Mouse (Mus musculus) midbrain, embryonic 15.5 days (tissue): Measurements from ENCODE around the gene Pcbp1. TPM values are rescaled to one million over a fixed set of nuclear protein-coding genes. Genes with fewer than 3 reads are reported as not detected.
"Not testable (repeated sequence)": the region's sequence is repeated elsewhere in the genome, so short reads cannot be mapped to it uniquely, and the experiment has no call there.

ENCODE experiments used
- ATAC-seq: fragments of 200-750 bp; cut with Nextera tagmentation; replicated peaks from 2 replicates; pipeline ENCODE4 v1.8.0; 2017; ENCODE audit warnings: moderate TSS enrichment
- H3K27ac ChIP-seq: fragments of 300-500 bp; sonication (generic); 2 replicates; pipeline ENCODE4 v1.5.1; 2015; ENCODE audit warnings: mild to moderate bottlenecking, inconsistent platforms
- H3K27me3 ChIP-seq: fragments of 300-500 bp; sonication (generic); replicated peaks from 2 replicates; pipeline ENCODE4 v1.6.1; 2015; ENCODE audit warnings: inconsistent platforms
- H3K36me3 ChIP-seq: fragments of 300-500 bp; sonication (generic); replicated peaks from 2 replicates; pipeline ENCODE4 v1.6.1; 2015; ENCODE audit warnings: inconsistent platforms
- H3K4me1 ChIP-seq: fragments of 300-500 bp; sonication (generic); 2 replicates; pipeline ENCODE4 v1.6.1; 2015; ENCODE audit warnings: inconsistent platforms
- H3K4me2 ChIP-seq: fragments of 300-500 bp; sonication (generic); 2 replicates; pipeline ENCODE4 v1.6.1; 2015; ENCODE audit warnings: inconsistent platforms, mild to moderate bottlenecking, moderate library complexity
- H3K4me3 ChIP-seq: fragments of 300-500 bp; sonication (generic); 2 replicates; pipeline ENCODE4 v1.5.1; 2015; ENCODE audit warnings: mild to moderate bottlenecking, inconsistent platforms
- H3K9ac ChIP-seq: fragments of 300-500 bp; sonication (generic); 2 replicates; pipeline ENCODE4 v1.6.1; 2015; ENCODE audit warnings: mild to moderate bottlenecking, inconsistent platforms
- H3K9me3 ChIP-seq: fragments of 300-500 bp; sonication (generic); 2 replicates; pipeline ENCODE4 v1.6.1; 2016; ENCODE audit warnings: inconsistent platforms
- WGBS: fragments of 180-500 bp; shearing (Covaris S2); methylation state at CpG from one replicate; pipeline ENCODE4 v1.1.7; 2015; ENCODE audit warnings: mixed read lengths; 5-methylcytosine and 5-hydroxymethylcytosine counted together
- polyA plus RNA-seq: library from polyadenylated mRNA; unstranded; fragments of >200 nt; fragmentation: Nextera tagmentation; extraction: Ambion mirVana; gene quantifications from 2 replicates; pipeline ENCODE4 v1.2.1, GENCODE M21; 2015

Gene Pcbp1
- polyA plus RNA-seq, 1 experiment from 2014 or later = 339 TPM

DNA sequence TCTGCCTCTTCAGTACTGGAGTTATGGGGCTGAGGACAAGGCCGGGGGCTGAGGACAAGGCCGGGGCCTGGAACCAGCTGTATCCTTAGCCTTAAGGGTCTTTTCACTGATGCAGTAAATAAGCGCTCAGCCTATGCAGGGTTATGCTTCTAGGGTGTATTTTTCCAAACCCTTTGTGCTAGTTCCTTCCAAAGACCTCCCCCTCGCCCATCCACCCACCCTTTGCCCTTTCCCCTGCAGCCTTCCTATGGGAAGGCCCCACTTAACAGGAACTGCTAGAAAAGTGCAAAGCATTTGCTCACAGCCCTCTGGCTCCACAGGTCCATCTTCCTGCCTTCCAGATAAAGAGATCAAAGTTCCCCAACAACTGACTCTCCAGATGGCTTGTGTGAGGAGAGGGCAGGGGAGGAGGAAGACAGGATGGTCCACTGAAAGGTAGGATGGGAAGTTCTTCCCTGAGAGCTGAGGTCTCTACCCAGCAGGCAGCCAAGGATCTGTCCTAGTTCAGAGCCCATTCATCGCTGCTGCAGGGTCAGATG, 26.5 kb downstream of the Pcbp1 start:
- no peaks in the 10 kb centered on the region for H3K4me1 ChIP-seq
- H3K4me2 ChIP-seq = no peak overlapping the region
- H3K27me3 ChIP-seq = no peaks in the 10 kb centered on the region
- WGBS = 79% methylated on average over 5 of the region's 5 CpGs
- H3K36me3 ChIP-seq = no peaks in the 10 kb centered on the region
- no peak overlapping the region for H3K9ac ChIP-seq
- no peak for ATAC-seq
- H3K9me3 ChIP-seq = no peaks in the 10 kb centered on the region
- no peak overlapping the region for H3K4me3 ChIP-seq
- H3K27ac ChIP-seq = no peak overlapping the region

DNA sequence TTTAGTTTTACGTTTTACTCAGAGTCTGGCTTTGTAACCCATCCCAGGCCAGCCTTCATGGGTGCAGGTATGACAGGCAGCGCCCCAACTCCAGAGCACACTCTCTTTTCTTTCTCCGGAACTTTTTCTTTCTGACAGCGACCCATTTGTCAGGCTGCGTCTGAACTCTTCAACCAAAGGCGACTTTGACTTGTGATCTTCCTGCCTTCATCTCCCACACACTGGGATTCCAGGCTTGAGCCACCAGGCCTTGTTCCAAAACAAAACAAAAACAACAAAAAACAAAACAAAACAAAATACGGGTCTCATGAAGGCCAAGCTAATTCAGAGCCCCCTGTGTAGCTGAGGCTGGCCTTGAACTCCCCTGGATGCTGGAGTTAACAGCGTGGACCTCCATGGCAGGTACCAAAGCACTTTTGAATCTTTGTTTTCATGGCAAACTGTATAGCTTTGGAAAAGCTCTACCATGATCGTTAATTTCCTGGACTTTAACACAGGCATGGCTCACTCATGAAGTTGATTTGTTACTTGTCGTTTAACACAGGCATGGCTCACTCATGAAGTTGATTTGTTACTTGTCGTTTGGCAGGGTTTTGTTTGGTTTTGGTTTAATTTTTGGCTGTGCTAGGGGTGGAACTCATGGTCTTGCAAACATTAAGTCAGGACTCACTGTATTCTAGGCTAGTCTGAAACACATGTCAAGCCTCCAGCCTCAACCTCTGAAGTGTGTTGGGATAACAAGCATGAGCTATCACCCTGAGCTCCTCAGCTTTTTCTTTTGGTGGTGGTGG, 28.0 kb downstream of the Pcbp1 start:
- Histone ChIP-seq H3K27me3 (no peaks in the 10 kb centered on the region), H3K4me2 (no peak overlapping the region), H3K4me3 (no peak overlapping the region), H3K9me3 (no peaks in the 10 kb centered on the region), H3K4me1 (no peaks in the 10 kb centered on the region), H3K9ac (no peak overlapping the region), H3K36me3 (no peaks in the 10 kb centered on the region), H3K27ac (no peak overlapping the region)
- no peak for ATAC-seq
- WGBS = 80% methylated on average over 11 of the region's 11 CpGs

DNA sequence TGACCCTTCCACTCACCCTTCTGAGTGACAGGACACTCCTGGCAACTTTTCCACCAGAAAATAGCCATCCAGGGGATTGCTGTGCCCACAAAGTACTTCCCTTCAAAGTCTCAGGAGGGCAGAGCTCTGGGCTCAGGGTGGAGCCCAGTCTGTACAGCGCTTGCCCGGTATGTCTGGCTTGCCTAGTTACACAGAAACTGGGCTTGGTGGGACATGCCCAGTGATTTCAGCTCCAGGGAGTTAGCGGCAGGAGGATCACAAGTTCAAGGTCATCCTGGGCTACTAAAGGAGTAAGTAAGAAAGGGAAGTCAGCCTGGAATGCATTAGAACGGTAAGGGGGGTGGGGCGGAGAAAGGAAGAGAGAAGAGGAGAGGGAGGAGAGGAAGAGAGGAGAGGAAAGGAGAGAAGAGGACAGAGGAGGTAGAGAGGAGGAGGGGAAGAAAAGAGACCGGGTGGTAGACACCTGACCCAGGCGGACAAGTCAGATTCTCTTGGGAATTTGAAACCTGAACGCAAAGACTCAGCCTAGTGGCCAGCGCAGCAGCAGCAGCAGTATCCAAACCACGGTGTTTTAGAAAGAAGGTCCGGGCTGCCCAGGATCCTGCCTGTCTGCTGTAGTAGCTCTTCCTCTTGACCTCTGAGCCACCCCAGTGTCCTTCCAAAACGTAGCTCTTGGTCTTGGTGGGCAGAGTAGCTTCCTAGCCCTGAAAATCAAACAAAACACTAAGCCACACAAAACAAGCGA, 28.9 kb downstream of the Pcbp1 start:
- H3K27ac ChIP-seq = no peak overlapping the region
- no peak overlapping the region for H3K4me3 ChIP-seq
- H3K4me2 ChIP-seq = 0 out of 2 replicates have a peak overlapping the region, but pooled peaks have one; percentile 3

DNA sequence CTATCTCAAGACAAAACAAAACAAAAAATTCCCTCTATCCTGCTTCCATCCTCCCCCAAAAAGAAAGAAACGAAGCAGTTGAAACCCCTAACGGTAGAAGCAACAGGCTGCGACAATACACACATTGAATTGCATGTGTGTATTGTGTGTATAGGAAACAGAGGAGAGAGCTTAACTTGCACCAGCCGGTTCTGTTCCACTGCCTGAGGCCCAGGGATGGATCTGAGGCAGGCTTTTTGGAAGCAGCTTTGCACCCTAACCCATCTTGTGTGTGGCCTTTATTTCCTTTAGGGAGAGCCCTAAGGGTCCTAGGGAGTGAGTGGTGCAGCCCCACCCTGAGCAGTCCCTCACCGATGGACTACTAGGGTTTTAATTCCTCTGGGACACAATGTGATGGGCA, 29.5 kb downstream of the Pcbp1 start:
- Histone ChIP-seq H3K27me3 (no peaks in the 10 kb centered on the region), H3K27ac (no peak overlapping the region), H3K9ac (no peak overlapping the region), H3K9me3 (no peaks in the 10 kb centered on the region), H3K4me2 (no peak overlapping the region), H3K36me3 (no peaks in the 10 kb centered on the region), H3K4me3 (no peak overlapping the region), H3K4me1 (no peaks in the 10 kb centered on the region)
- no peak for ATAC-seq
- WGBS = 76% methylated on average over 5 of the region's 5 CpGs

More for the DNA sequence above, 28.9 kb downstream of the Pcbp1 start:
- H3K36me3 ChIP-seq = no peaks in the 10 kb centered on the region
- no peaks in the 10 kb centered on the region for H3K9me3 ChIP-seq
- H3K27me3 ChIP-seq = no peaks in the 10 kb centered on the region
- no peak for ATAC-seq
- no peaks in the 10 kb centered on the region for H3K4me1 ChIP-seq
- no peak overlapping the region for H3K9ac ChIP-seq
- WGBS = 30% methylated on average over 13 of the region's 13 CpGs

DNA sequence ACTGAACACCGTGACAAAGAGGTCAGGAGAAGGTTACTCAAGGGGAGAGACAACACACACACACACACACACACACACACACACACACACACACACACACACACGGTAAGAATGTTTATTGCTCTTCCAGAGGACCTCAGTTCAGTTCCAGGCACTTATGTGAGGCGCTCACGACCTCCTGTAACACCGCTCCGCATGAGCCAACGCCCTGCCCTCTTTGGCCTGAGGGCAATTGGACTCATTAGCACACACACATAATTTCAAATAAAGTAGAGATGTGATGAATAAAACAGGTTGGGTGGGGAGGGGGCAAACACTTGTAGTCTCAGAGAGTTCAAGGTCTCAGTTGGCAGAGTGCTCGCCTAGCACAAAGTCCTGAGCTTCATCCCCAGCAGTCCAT, 30.0 kb downstream of the Pcbp1 start:
- Histone ChIP-seq H3K36me3 (no peaks in the 10 kb centered on the region), H3K4me3 (no peak overlapping the region), H3K4me1 (no peaks in the 10 kb centered on the region), H3K9me3 (no peaks in the 10 kb centered on the region), H3K27ac (no peak overlapping the region), H3K9ac (no peak overlapping the region), H3K27me3 (no peaks in the 10 kb centered on the region), H3K4me2 (no peak overlapping the region)
- ATAC-seq = no peak
- 81% methylated on average over 8 of the region's 8 CpGs for WGBS

- no peak overlapping the region for H3K4me2 ChIP-seq
- H3K4me1 ChIP-seq = no peaks in the 10 kb centered on the region
- H3K9me3 ChIP-seq = no peaks in the 10 kb centered on the region
- H3K27me3 ChIP-seq = no peaks in the 10 kb centered on the region
- no peak for ATAC-seq
- H3K27ac ChIP-seq = no peak overlapping the region
- WGBS = 54% methylated on average over 3 of the region's 3 CpGs
- H3K36me3 ChIP-seq = no peaks in the 10 kb centered on the region
- no peak overlapping the region for H3K4me3 ChIP-seq
- no peak overlapping the region for H3K9ac ChIP-seq
These were observed 30.5 kb downstream of the Pcbp1 start for GRCm38 (mm10) chr6:86495661-86496060.

- H3K4me2 ChIP-seq = no peak overlapping the region
- 91% methylated on average over 7 of the region's 7 CpGs for WGBS
These were observed 31.4 kb downstream of the Pcbp1 start for GRCm38 (mm10) chr6:86494767-86495166.

DNA sequence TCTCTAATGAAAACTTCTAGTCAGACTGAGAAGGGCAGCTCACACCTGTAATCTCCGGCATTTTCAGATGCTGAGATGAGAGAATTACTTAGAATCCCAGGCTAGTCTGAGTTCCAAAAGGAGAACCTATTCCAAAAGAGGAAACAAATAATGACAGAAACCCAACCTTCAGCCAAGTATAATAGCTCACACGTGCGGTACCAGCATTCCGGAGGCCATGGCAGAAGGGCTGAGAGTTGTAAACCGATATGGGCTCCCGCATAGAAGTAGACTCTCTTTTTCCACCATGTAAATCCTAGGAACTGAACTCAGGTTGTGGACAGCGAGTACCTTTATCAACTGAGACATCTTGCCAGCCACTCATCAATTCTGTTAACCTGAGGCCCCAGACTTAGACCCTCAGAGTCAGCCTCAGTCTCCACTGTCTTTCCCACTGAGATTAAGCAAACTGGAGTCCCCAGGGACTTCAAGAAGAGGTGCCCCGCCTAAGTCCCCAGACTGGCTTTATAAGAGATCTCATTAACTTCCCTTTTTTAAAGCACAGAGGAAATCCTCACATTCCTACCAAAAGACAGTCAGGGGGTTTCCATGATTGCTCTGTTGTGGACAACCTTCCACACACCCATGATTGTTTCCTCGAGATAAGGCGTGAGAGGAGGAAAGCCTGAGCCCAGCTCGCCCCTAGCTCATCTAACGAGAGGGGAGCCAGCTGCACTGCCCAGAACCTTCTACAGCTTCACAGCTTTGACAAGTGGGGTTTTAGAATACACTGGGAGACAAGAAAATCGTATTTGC, 32.5 kb downstream of the Pcbp1 start:
- H3K4me3 ChIP-seq = no peak overlapping the region
- H3K9me3 ChIP-seq = no peaks in the 10 kb centered on the region
- H3K4me2 ChIP-seq = no peak overlapping the region
- no peaks in the 10 kb centered on the region for H3K27me3 ChIP-seq
- H3K36me3 ChIP-seq = no peaks in the 10 kb centered on the region
- no peak for ATAC-seq
- WGBS = 77% methylated on average over 13 of the region's 13 CpGs
- no peak overlapping the region for H3K9ac ChIP-seq
- no peaks in the 10 kb centered on the region for H3K4me1 ChIP-seq
- H3K27ac ChIP-seq = no peak overlapping the region

More at GRCm38 (mm10) chr6:86494767-86495166, 31.4 kb downstream of the Pcbp1 start:
- no peak overlapping the region for H3K4me3 ChIP-seq
- H3K27ac ChIP-seq = no peak overlapping the region
- no peaks in the 10 kb centered on the region for H3K9me3 ChIP-seq
- no peaks in the 10 kb centered on the region for H3K27me3 ChIP-seq
- ATAC-seq = no peak
- H3K36me3 ChIP-seq = no peaks in the 10 kb centered on the region
- H3K4me1 ChIP-seq = no peaks in the 10 kb centered on the region
- H3K9ac ChIP-seq = no peak overlapping the region

GRCm38 (mm10) chr6:86490413-86490812, 35.7 kb downstream of the Pcbp1 start:
- not testable (repeated sequence) for H3K9me3 ChIP-seq, H3K27me3 ChIP-seq, H3K27ac ChIP-seq, ATAC-seq, H3K4me2 ChIP-seq, H3K9ac ChIP-seq, H3K36me3 ChIP-seq, H3K4me3 ChIP-seq
- 93% methylated on average over 8 of the region's 8 CpGs for WGBS
- H3K4me1 ChIP-seq = peaks cover 16% of the 10 kb centered on the region

GRCm38 (mm10) chr6:86489945-86490344, 36.2 kb downstream of the Pcbp1 start:
- H3K9ac ChIP-seq = no peak overlapping the region
- WGBS = 95% methylated on average over 2 of the region's 2 CpGs
- H3K9me3 ChIP-seq = no peaks in the 10 kb centered on the region
- H3K36me3 ChIP-seq = no peaks in the 10 kb centered on the region
- no peak overlapping the region for H3K4me3 ChIP-seq
- no peaks in the 10 kb centered on the region for H3K27me3 ChIP-seq
- peaks cover 16% of the 10 kb centered on the region for H3K4me1 ChIP-seq
- ATAC-seq = no peak
- no peak overlapping the region for H3K27ac ChIP-seq
- no peak overlapping the region for H3K4me2 ChIP-seq

DNA sequence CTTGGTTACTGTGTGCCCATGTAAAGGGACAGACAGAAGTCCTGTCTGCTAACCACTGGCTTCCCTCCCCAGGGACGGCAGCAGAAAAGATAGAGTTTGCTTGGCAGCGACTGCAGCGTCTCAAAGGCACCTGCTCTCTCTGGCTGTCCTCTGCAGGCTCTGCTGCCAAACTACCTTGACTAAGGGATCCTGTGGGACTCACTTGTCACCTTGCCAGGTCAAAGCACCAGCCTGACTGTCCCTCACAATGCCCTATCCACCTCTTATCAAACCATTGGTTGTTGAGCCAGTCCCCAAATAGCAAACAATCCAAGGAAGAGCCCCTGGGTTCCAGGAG, 38.0 kb downstream of the Pcbp1 start:
- Histone ChIP-seq H3K36me3 (no peaks in the 10 kb centered on the region), H3K9me3 (no peaks in the 10 kb centered on the region), H3K27ac (peak overlapping the region; percentile 93), H3K4me1 (peaks cover 16% of the 10 kb centered on the region), H3K4me2 (peak overlapping the region; percentile 46), H3K9ac (0 out of 2 replicates have a peak overlapping the region, but pooled peaks have one; percentile 37), H3K27me3 (no peaks in the 10 kb centered on the region), H3K4me3 (no peak overlapping the region)
- ATAC-seq = 0 out of 2 replicates have a peak, but pooled peaks have one; percentile 4
- WGBS = 19% methylated on average over 3 of the region's 3 CpGs
